Mouse (Mus musculus) spleen, adult 2 months (tissue): Measurements from ENCODE around the gene Actl6a.

Experiments used
- CTCF ChIP-seq: fragments of 200-500 bp; IDR thresholded peaks from 2 replicates; pipeline ENCODE4 v1.5.1; 2011; ENCODE audit warnings: mild to moderate bottlenecking, inconsistent platforms; ENCODE audit not compliant: insufficient read depth, insufficient read length, insufficient replicate concordance; ENCODE audit errors: extremely low read depth
- POLR2A ChIP-seq: fragments of 200-500 bp; IDR thresholded peaks from 2 replicates; pipeline ENCODE4 v1.6.1; 2011; ENCODE audit warnings: low read depth, low read length, inconsistent platforms

GRCm38 (mm10) chr3:32676393-32676792, 29.7 kb upstream of the Actl6a start:
- TF ChIP-seq POLR2A (no peak), CTCF (no peak)
